Mouse (Mus musculus) heart, embryonic 14.5 days (tissue): Measurements from ENCODE around the gene Meig1. TPM values are rescaled to one million over a fixed set of nuclear protein-coding genes. Genes with fewer than 3 reads are reported as not detected.
"Not testable (repeated sequence)": the region's sequence is repeated elsewhere in the genome, so short reads cannot be mapped to it uniquely, and the experiment has no call there.

Experiments
- ATAC-seq: fragments of 200-750 bp; cut with Nextera tagmentation; 2 replicates; pipeline ENCODE4 v1.8.0; 2017; ENCODE audit warnings: low read depth, moderate TSS enrichment; ENCODE audit not compliant: insufficient number of reproducible peaks, insufficient read depth, low FRiP score
- H3K27ac ChIP-seq, 2 experiments: fragments of 200-500 bp in 1 of 2; fragments of 300-500 bp in 1 of 2; sonication (generic) in 1 of 2; replicated peaks in 1 of 2; 2 replicates each; pipeline ENCODE4 v1.5.1; 2012 to 2014; ENCODE audit warnings: low read depth in 2 of 2, low read length in 2 of 2, control low read depth in 1 of 2, mild to moderate bottlenecking in 1 of 2, mixed read lengths in 1 of 2; ENCODE audit not compliant: control insufficient read depth in 1 of 2, insufficient read depth in 1 of 2
- H3K27me3 ChIP-seq: fragments of 300-500 bp; sonication (generic); 2 replicates; pipeline ENCODE4 v1.6.1; 2014; ENCODE audit warnings: mild to moderate bottlenecking, low read length, control low read depth; ENCODE audit not compliant: control insufficient read depth, insufficient read depth
- H3K36me3 ChIP-seq: fragments of 300-500 bp; sonication (generic); 2 replicates; pipeline ENCODE4 v1.6.1; 2014; ENCODE audit warnings: mild to moderate bottlenecking, control low read depth, low read length, mixed read lengths; ENCODE audit not compliant: control insufficient read depth, insufficient read depth
- H3K4me1 ChIP-seq, 2 experiments: fragments of 200-500 bp in 1 of 2; fragments of 300-500 bp in 1 of 2; sonication (generic) in 1 of 2; 2 replicates each; pipeline ENCODE4 v1.6.1; 2012 to 2014; ENCODE audit warnings: low read length in 2 of 2, control low read depth in 1 of 2, mixed read lengths in 1 of 2; ENCODE audit not compliant: control insufficient read depth in 2 of 2, insufficient read depth in 2 of 2
- H3K4me2 ChIP-seq: fragments of 300-500 bp; sonication (generic); 2 replicates; pipeline ENCODE4 v1.6.1; 2014; ENCODE audit warnings: mild to moderate bottlenecking, low read length
- H3K4me3 ChIP-seq, 2 experiments: fragments of 200-500 bp in 1 of 2; fragments of 300-500 bp in 1 of 2; sonication (generic) in 1 of 2; 2 replicates each; pipeline ENCODE4 v1.5.1; 2012 to 2014; ENCODE audit warnings: low read length in 2 of 2, mild to moderate bottlenecking in 2 of 2, control low read depth in 1 of 2, low read depth in 1 of 2, moderate library complexity in 1 of 2; ENCODE audit not compliant: control insufficient read depth in 1 of 2, insufficient read depth in 1 of 2
- H3K9ac ChIP-seq: fragments of 300-500 bp; sonication (generic); 2 replicates; pipeline ENCODE4 v1.6.1; 2014; ENCODE audit warnings: mild to moderate bottlenecking, low read length
- H3K9me3 ChIP-seq: fragments of 300-500 bp; sonication (generic); 2 replicates; pipeline ENCODE4 v1.6.1; 2016; ENCODE audit warnings: low read length, control low read depth; ENCODE audit not compliant: control insufficient read depth
- WGBS: fragments of 180-500 bp; shearing (Covaris S2); extraction: QIAGEN DNeasy Blood & Tissue Kit; methylation state at CpG from one replicate; pipeline ENCODE4 v1.1.7; 2014; 5-methylcytosine and 5-hydroxymethylcytosine counted together
- polyA plus RNA-seq: library from polyadenylated mRNA; unstranded; fragments of >200 nt; fragmentation: Nextera tagmentation; extraction: Ambion mirVana; gene quantifications from 2 replicates; pipeline ENCODE4 v1.2.1, GENCODE M21; 2014

Meig1 gene
- polyA plus RNA-seq, 1 experiment from 2014 or later: not detected

DNA sequence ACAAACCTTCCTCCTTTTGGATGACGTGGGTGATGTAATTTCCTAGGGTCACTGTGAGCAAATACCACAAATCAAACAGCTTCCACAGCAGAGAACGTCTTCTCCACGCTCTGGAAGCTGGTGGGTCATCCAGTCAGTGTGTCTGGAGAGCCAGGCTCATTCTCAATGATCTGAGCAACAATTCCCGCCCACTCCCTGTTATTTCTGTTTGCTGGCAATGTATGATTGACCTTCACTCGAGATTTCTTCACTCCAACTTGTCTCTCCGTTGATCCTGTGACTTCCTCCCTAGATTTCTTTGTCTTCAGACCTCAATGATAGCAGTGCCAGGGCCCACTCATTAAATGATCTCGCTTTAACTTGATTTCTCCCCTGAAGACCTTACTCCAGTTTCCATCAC lies 14.7 kb downstream of the Meig1 start:
- no peaks in the 10 kb centered on the region for H3K27me3 ChIP-seq
- no peak overlapping the region for H3K9ac ChIP-seq
- H3K4me1 ChIP-seq: no peaks in the 10 kb centered on the region
- WGBS: 73% methylated on average over 7 of the region's 7 CpGs
- H3K36me3 ChIP-seq: no peaks in the 10 kb centered on the region
- no peak for ATAC-seq
- no peak overlapping the region for H3K27ac ChIP-seq
- no peaks in the 10 kb centered on the region for H3K9me3 ChIP-seq
- H3K4me2 ChIP-seq: no peak overlapping the region
- H3K4me3 ChIP-seq: no peak overlapping the region

GRCm38 (mm10) chr2:3405981-3406380 lies 16.5 kb downstream of the Meig1 start:
- H3K27ac ChIP-seq: no peak overlapping the region
- 70% methylated on average over 4 of the region's 4 CpGs for WGBS
- no peak overlapping the region for H3K4me3 ChIP-seq
- no peaks in the 10 kb centered on the region for H3K27me3 ChIP-seq
- H3K9me3 ChIP-seq: no peaks in the 10 kb centered on the region
- no peak overlapping the region for H3K4me2 ChIP-seq
- no peaks in the 10 kb centered on the region for H3K4me1 ChIP-seq
- H3K9ac ChIP-seq: no peak overlapping the region
- H3K36me3 ChIP-seq: no peaks in the 10 kb centered on the region
- ATAC-seq: no peak

GRCm38 (mm10) chr2:3397110-3397509 lies 25.3 kb downstream of the Meig1 start, which contains the start of gene Olah:
TSS of gene Olah (minus strand) at chr2:3397210.
- H3K4me1 ChIP-seq, H3K27ac ChIP-seq, ATAC-seq, H3K9ac ChIP-seq, H3K4me2 ChIP-seq, H3K9me3 ChIP-seq, H3K36me3 ChIP-seq, H3K27me3 ChIP-seq, H3K4me3 ChIP-seq: not testable (repeated sequence)
- WGBS: 56% methylated on average over 10 of the region's 10 CpGs

- no peak overlapping the region for H3K4me2 ChIP-seq
- H3K4me3 ChIP-seq: no peak overlapping the region
- H3K9ac ChIP-seq: no peak overlapping the region
- H3K27me3 ChIP-seq: no peaks in the 10 kb centered on the region
- no peaks in the 10 kb centered on the region for H3K9me3 ChIP-seq
- H3K27ac ChIP-seq: no peak overlapping the region
- H3K36me3 ChIP-seq: no peaks in the 10 kb centered on the region
- H3K4me1 ChIP-seq: no peaks in the 10 kb centered on the region
- no peak for ATAC-seq
- 62% methylated on average over 2 of the region's 2 CpGs for WGBS
Measured at GRCm38 (mm10) chr2:3391945-3392344, 30.5 kb downstream of the Meig1 start.

GRCm38 (mm10) chr2:3387105-3387860 lies 35.2 kb downstream of the Meig1 start:
- no peaks in the 10 kb centered on the region for H3K9me3 ChIP-seq
- no peak overlapping the region for H3K9ac ChIP-seq
- no peaks in the 10 kb centered on the region for H3K27me3 ChIP-seq
- no peaks in the 10 kb centered on the region for H3K4me1 ChIP-seq
- no peak overlapping the region for H3K4me3 ChIP-seq
- no peak overlapping the region for H3K27ac ChIP-seq
- no peak overlapping the region for H3K4me2 ChIP-seq
- no peak for ATAC-seq
- no peaks in the 10 kb centered on the region for H3K36me3 ChIP-seq
- WGBS: 80% methylated on average over 6 of the region's 6 CpGs

DNA sequence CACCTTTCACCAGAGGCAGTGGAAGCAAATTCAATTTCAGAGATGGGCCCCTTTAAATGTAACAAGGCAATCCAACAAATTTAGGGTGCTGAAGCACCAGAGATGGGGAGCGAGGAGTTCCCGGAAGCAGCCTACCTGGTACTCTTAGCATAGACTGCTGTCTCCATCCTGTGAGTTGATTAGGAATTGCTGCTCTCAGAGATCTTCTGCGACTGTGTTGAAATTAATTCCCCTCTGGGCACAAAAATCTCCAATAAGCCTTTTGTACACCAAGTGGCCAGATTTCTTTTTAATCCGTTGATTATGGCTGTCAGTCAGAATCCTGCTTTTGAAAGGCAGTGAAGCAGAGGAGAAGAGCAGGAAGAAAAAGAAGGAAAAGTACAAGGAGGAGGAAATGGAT lies 57.3 kb downstream of the Meig1 start:
- Histone ChIP-seq H3K9ac (no peak overlapping the region), H3K27me3 (no peaks in the 10 kb centered on the region), H3K9me3 (no peaks in the 10 kb centered on the region), H3K4me1 (no peaks in the 10 kb centered on the region), H3K36me3 (no peaks in the 10 kb centered on the region), H3K4me3 (no peak overlapping the region), H3K27ac (no peak overlapping the region), H3K4me2 (no peak overlapping the region)
- no peak for ATAC-seq
- WGBS: 71% methylated on average over 4 of the region's 4 CpGs

GRCm38 (mm10) chr2:3361067-3361466 lies 61.4 kb downstream of the Meig1 start:
- Histone ChIP-seq H3K27ac (no peak overlapping the region), H3K4me3 (no peak overlapping the region), H3K27me3 (no peaks in the 10 kb centered on the region), H3K36me3 (no peaks in the 10 kb centered on the region), H3K9ac (no peak overlapping the region), H3K4me2 (no peak overlapping the region), H3K4me1 (no peaks in the 10 kb centered on the region), H3K9me3 (no peaks in the 10 kb centered on the region)
- ATAC-seq: no peak
- 70% methylated on average over 3 of the region's 3 CpGs for whole genome bisulfite sequencing
